Mouse (Mus musculus) erythroblast, adult 5-6 weeks (primary cell): ENCODE measurements around the gene Ankrd13b. TPM values are rescaled to one million over a fixed set of nuclear protein-coding genes. Genes with fewer than 3 reads are reported as not detected.

Source experiments
- total RNA-seq, 2 experiments: library from RNA; stranded (forward) in 1 of 2; stranded (reverse) in 1 of 2; fragments of 150-400 nt in 1 of 2; fragments of 200-764, 138-1000 nt in 1 of 2; gene quantifications; 2 replicates each; pipeline versions ENCODE4 v1.2.3 to v1.2.4; 2015 to 2017; ENCODE audit warnings: low replicate concordance in 2 of 2

Gene Ankrd13b
- total RNA-seq, 2 experiments from 2014 or later = 0.77 to 4.1 TPM

Other genes starting within 250 kb of the Ankrd13b start
- not detected in 2 replicates for gene Coro6, start 27.3 kb downstream of the Ankrd13b start, total RNA-seq (2015; ENCODE audit: low replicate concordance)
- not detected in 2 replicates for gene Coro6, start 27.3 kb downstream of the Ankrd13b start, total RNA-seq (2017; ENCODE audit: low replicate concordance)
- gene Git1, start 3.9 kb upstream of the Ankrd13b start, total RNA-seq (2015; ENCODE audit: low replicate concordance) = 9.2 and 11.5 TPM in 2 replicates
- gene Git1, start 3.9 kb upstream of the Ankrd13b start, total RNA-seq (2017; ENCODE audit: low replicate concordance) = 4.4 and 5.6 TPM in 2 replicates
- gene Abhd15, start 25.4 kb upstream of the Ankrd13b start, total RNA-seq (2015; ENCODE audit: low replicate concordance) = 2.9 TPM in 1 of 2 replicates, not detected in the other
- gene Abhd15, start 25.4 kb upstream of the Ankrd13b start, total RNA-seq (2017; ENCODE audit: low replicate concordance) = 0.14 and 2.5 TPM in 2 replicates
- gene Trp53i13, start 26.3 kb upstream of the Ankrd13b start, total RNA-seq (2015; ENCODE audit: low replicate concordance) = not detected in 2 replicates
- gene Trp53i13, start 26.3 kb upstream of the Ankrd13b start, total RNA-seq (2017; ENCODE audit: low replicate concordance) = not detected in 2 replicates
- not detected in 2 replicates for gene Gm10392, start 29.5 kb upstream of the Ankrd13b start, total RNA-seq (2015; ENCODE audit: low replicate concordance)
- 0.09 TPM in 1 of 2 replicates, not detected in the other for gene Gm10392, start 29.5 kb upstream of the Ankrd13b start, total RNA-seq (2017; ENCODE audit: low replicate concordance)
- gene Taok1, start 118.1 kb upstream of the Ankrd13b start, total RNA-seq (2015; ENCODE audit: low replicate concordance) = 9.8 and 20.9 TPM in 2 replicates
- 24.4 and 25.3 TPM in 2 replicates for gene Taok1, start 118.1 kb upstream of the Ankrd13b start, total RNA-seq (2017; ENCODE audit: low replicate concordance)
- gene Nufip2, start 196.5 kb upstream of the Ankrd13b start, total RNA-seq (2015; ENCODE audit: low replicate concordance) = 17.8 and 29.8 TPM in 2 replicates
- 21.2 and 25.6 TPM in 2 replicates for gene Nufip2, start 196.5 kb upstream of the Ankrd13b start, total RNA-seq (2017; ENCODE audit: low replicate concordance)
- gene Cryba1, start 235.6 kb upstream of the Ankrd13b start, total RNA-seq (2015; ENCODE audit: low replicate concordance) = not detected in 2 replicates
- gene Cryba1, start 235.6 kb upstream of the Ankrd13b start, total RNA-seq (2017; ENCODE audit: low replicate concordance) = not detected in 2 replicates